Mouse (Mus musculus) liver, adult (tissue): ENCODE results near the gene Cyp4f14.

Source experiments
- GATA4 ChIP-seq: IDR thresholded peaks from 2 replicates; pipeline ENCODE4 v1.6.1; 2014; ENCODE audit warnings: mild to moderate bottlenecking, low read length; ENCODE audit not compliant: insufficient replicate concordance

Gene Cyp4f14

GRCm38 (mm10) chr17:32917131-32917530, at the start of gene Cyp4f14:
Gene Cyp4f14, minus strand, starts transcription at chr17:32917342.
- no peak for TF ChIP-seq GATA4

DNA sequence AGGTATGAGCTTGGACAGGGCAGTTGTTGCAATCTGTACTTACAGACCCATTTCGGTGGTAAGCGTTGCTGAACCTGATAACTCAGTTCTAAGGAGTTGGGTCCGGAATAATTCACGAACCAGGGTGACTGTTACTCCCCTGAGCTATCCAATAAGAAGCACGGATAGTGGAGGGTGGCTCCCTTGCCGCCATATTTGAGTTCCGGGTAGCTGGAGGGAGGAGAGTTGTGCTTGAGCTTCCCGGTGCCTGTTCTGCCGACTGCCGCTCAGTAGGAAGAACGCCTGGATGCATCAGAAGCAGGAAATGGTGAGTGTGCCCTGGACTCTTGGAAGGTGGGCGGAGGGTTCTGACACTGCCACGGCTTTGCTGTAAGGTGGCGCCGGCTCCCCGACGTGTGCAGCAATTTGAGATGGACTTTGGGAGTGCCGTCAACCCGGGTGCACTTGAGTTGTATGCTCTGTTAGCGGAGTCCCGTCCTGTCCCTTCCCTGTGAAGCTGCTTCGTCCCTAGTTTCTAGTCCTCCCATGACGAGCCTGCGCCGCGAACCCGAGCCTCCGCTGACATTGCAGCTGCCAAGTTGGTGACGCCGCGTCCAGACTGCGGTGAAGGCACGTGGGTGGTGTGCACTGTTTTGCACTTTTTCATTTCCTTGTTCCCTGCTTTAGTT, 48.6 kb upstream of the Cyp4f14 start, which contains the start of gene Zfp472:
Gene Zfp472 (plus strand): TSS at position 192 of the 668 bp plus-strand sequence.
- peak; percentile 30; the same call in 1 of the 2 replicates for TF ChIP-seq GATA4

DNA sequence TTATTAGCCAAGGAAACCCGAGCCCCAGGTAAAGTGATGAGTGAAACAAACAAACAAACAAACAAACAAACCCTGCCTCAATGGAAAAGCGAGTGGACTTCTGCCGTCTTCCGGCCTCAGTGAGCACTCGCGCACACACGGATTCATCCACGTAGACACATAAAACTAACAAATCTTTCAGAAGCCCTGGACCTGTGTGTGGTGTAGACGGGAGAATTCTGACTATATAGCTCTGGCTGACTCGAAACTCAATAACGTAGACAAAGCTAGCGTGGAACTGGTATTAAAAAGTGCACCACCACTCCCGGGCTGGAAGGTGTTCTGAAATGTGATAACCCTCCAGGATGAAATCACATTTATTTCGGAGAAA, 48.1 kb upstream of the Cyp4f14 start:
- TF ChIP-seq GATA4: no peak

DNA sequence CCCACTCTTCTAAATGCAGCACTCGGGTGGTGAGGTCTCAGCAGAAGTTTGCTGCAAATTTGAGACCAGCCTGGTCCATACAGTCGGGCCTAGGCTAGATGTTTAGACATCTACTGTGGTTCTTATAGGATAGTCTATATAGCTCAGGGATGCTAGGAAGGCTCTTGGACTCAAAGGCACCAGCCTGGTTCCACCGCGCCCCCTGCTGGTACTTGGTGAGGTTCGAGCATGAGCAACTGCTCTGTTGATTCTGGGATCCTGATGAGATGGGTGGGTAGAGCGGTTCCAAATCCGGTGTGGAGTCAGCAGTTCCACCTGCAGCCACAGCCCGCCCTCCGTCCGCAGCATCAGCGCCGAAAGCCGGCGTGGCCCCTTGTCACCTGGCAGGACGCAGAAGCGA, 34.3 kb upstream of the Cyp4f14 start:
- no peak for TF ChIP-seq GATA4

GRCm38 (mm10) chr17:32951006-32951405, 33.9 kb upstream of the Cyp4f14 start:
- no peak for TF ChIP-seq GATA4

DNA sequence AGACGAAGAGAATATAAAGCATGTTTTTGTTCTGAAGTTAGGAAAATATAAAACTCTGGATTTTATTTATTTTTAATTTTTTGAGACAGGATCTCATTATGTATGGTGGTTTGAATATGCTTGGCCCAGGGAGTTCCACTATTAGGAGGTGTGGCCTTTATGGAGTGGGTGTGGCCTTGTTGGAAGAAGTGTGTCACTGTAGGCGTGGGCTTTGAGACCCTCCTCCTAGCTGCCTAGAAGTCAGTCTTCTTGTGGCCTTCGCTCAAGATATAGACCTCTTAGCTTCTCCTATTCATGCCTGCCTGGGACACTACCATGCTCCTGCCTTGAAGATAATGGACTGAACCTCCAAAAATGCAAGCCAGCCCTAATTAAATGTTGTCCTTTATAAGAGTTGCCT, 33.0 kb upstream of the Cyp4f14 start:
- no peak for TF ChIP-seq GATA4

GRCm38 (mm10) chr17:32947215-32947914, 30.2 kb upstream of the Cyp4f14 start, which contains the start of gene Cyp4f13:
Gene Cyp4f13, minus strand, starts transcription at chr17:32947402.
- peak; percentile 64 for TF ChIP-seq GATA4

DNA sequence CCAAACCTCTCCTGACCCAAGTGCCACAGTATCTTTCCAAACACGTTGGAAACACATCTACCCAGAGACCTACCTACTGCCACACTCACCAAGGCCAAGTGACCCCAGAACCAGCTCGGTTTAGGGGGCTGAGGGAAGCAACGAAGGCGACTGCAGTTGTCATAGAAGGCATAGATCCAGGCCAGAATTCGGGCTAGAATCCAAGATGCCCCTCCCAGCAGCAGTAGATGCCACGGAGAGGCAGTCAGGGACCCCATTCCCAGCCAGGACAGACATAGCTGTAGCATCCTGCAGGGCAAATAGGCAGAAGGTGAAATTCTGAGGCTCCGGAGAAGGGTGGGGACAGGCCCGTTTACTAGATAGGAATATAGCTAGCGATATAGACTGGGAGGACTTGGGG, 29.6 kb upstream of the Cyp4f14 start:
- no peak for TF ChIP-seq GATA4

- TF ChIP-seq GATA4: no peak
Measured at GRCm38 (mm10) chr17:32944402-32945035, 27.4 kb upstream of the Cyp4f14 start.

- TF ChIP-seq GATA4: no peak
Measured at GRCm38 (mm10) chr17:32943661-32944060, 26.5 kb upstream of the Cyp4f14 start.

GRCm38 (mm10) chr17:32939831-32940230, 22.7 kb upstream of the Cyp4f14 start:
- no peak for TF ChIP-seq GATA4

- TF ChIP-seq GATA4: no peak
Measured at GRCm38 (mm10) chr17:32927803-32928202, 10.7 kb upstream of the Cyp4f14 start.

DNA sequence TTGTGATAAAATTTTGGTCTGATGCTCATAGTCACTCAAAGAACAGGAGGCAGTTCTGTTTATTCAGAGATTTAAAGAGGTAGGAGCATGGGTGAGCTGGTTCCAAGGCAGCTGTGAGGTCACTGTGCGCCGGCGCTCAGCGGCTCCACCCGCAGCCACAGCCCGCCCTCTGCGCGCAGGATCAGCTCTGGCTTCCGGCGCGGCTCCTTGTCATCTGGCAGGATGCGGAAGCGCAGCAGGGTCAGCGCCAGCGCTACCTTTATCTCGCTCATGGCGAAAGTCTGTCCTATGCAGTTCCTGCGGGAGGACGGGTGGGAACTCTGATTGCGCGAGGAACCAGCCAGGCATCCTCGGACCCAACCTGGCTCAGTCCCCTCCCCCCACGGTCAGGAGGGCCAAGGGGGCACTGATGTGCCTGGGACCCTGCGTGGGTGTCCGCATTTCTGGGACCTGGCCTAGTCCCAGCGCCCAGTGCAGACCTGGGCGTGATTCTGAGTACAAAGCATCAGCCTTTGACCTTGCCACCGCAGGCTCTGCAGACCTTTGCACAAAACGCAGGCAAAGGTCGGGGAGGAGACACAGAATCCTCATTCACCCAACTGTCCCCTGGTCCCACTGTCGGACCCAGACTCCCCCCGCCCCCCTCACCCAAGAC, 7.6 kb upstream of the Cyp4f14 start:
- peak; percentile 97; the same call in 1 of the 2 replicates for TF ChIP-seq GATA4

DNA sequence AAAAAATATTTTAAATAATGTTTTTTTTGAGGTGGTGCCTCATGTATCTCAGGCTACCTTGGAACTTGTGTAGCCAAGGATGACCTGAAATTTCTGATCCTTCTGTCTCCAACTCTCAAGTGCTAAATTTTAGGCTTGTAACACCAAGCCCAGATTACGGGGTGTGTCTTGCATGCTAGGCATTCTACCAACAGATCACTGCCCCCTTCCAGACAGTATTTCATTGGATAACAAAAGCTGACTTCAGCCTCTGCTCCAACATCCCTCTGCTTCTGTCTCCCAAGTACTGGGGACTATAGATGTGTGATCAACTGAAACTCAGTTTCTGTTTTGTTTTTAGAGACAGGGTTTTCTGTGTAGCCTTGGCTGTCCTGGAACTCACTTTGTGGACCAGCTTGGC, 6.5 kb upstream of the Cyp4f14 start:
- TF ChIP-seq GATA4: no peak

DNA sequence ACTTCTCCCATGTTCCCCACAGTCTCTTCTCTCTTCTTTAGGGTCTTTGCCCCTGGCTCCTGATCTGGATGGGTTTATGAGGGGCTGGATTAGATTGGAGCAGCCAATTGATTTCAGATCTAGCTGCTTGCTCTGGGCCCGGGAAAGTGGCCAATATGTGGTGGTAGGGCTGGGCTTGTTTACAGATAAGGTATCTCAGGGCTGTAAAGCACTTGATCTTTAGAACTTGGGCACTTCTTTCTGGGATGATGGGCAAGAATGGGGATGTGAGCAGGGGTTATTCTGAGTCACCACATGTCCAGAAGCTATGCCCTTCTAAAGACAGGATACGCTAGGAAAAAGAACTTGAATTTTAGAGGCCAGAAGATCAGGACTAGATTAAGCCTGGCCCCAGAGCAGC, 2.0 kb upstream of the Cyp4f14 start:
- no peak for TF ChIP-seq GATA4
